Mouse (Mus musculus) A20 (cell line): ENCODE data around the gene Gas2.

Experiments
- DNase-seq: peaks from one replicate; pipeline ENCODE4 v3.0.0-alpha.2; 2011; ENCODE audit warnings: low read depth, low spot score

Gene Gas2

GRCm38 (mm10) chr7:51964681-51965080 lies 102.9 kb downstream of the Gas2 start:
- DNase-seq: no peak

- no peak for DNase-seq
Observed at GRCm38 (mm10) chr7:51967581-51967980, 105.8 kb downstream of the Gas2 start.

GRCm38 (mm10) chr7:51969379-51969778 lies 107.6 kb downstream of the Gas2 start:
- DNase-seq: no peak

GRCm38 (mm10) chr7:51972252-51972855 lies 110.5 kb downstream of the Gas2 start:
- peak; percentile 51 for DNase-seq

- no peak for DNase-seq
Observed at GRCm38 (mm10) chr7:51973091-51973490, 111.3 kb downstream of the Gas2 start.

GRCm38 (mm10) chr7:51973526-51973925 lies 111.7 kb downstream of the Gas2 start:
- DNase-seq: no peak

- DNase-seq: no peak
Observed at GRCm38 (mm10) chr7:51975181-51975580, 113.4 kb downstream of the Gas2 start.

- peak; percentile 39 for DNase-seq
Observed at GRCm38 (mm10) chr7:51979271-51979670, 117.5 kb downstream of the Gas2 start.

GRCm38 (mm10) chr7:51982303-51982702 lies 120.5 kb downstream of the Gas2 start:
- no peak for DNase-seq

- no peak for DNase-seq
Observed at GRCm38 (mm10) chr7:51985763-51986162, 123.9 kb downstream of the Gas2 start.

- peak; percentile 9 for DNase-seq
Observed at GRCm38 (mm10) chr7:51986909-51987308, 125.1 kb downstream of the Gas2 start.

- DNase-seq: no peak
Observed at GRCm38 (mm10) chr7:51991020-51991419, 129.2 kb downstream of the Gas2 start.

- no peak for DNase-seq
Observed at GRCm38 (mm10) chr7:52005511-52006295, 143.9 kb downstream of the Gas2 start, which contains the start of gene Svip. Svip (minus strand) TSS chr7:52006018.

GRCm38 (mm10) chr7:52006296-52006630 lies 144.4 kb downstream of the Gas2 start:
- DNase-seq: no peak

GRCm38 (mm10) chr7:52007138-52007537 lies 145.3 kb downstream of the Gas2 start:
- no peak for DNase-seq

GRCm38 (mm10) chr7:52013457-52013856 lies 151.6 kb downstream of the Gas2 start:
- no peak for DNase-seq

- DNase-seq: no peak
Observed at GRCm38 (mm10) chr7:52015180-52015579, 153.4 kb downstream of the Gas2 start.

GRCm38 (mm10) chr7:52015628-52016027 lies 153.8 kb downstream of the Gas2 start, which contains the start of gene 1700015G11Rik:
1700015G11Rik (minus strand) TSS chr7:52015728.
- DNase-seq: no peak

- no peak for DNase-seq
Observed at GRCm38 (mm10) chr7:52022039-52022438, 160.2 kb downstream of the Gas2 start.

GRCm38 (mm10) chr7:52024050-52024626 lies 162.3 kb downstream of the Gas2 start:
- DNase-seq: no peak

GRCm38 (mm10) chr7:52037600-52038582 lies 176.1 kb downstream of the Gas2 start:
- peak; percentile 9 for DNase-seq
